Mouse (Mus musculus) gastrocnemius, adult 8-10 months (tissue): ENCODE measurements around the gene Olfr1265. TPM values are rescaled to one million over a fixed set of nuclear protein-coding genes. Genes with fewer than 3 reads are reported as not detected.

Experiments used
- DNase-seq, 2 experiments: peaks; one replicate each; pipeline ENCODE4 v3.0.0; 2022; ENCODE audit warnings: low spot score in 2 of 2
- total RNA-seq, 4 experiments: library from RNA; stranded (reverse); gene quantifications; 2 replicates each; pipeline ENCODE4 v1.2.4; 2022

Gene Olfr1265
- total RNA-seq: not detected

GRCm38 (mm10) chr2:90035037-90035436 lies at the start of gene Olfr1265:
TSS of gene Olfr1265 (plus strand) at chr2:90035337.
- no peak for DNase-seq

GRCm38 (mm10) chr2:89990921-89991320 lies 44.2 kb upstream of the Olfr1265 start, which contains the start of gene Olfr1261:
TSS of gene Olfr1261 (plus strand) at chr2:89991221.
- no peak for DNase-seq

- DNase-seq: no peak
Observed at GRCm38 (mm10) chr2:89999845-90000244, 35.3 kb upstream of the Olfr1265 start, which contains the start of gene Olfr1262. TSS of gene Olfr1262 (plus strand) at chr2:90000145.

- DNase-seq: no peak
Observed at GRCm38 (mm10) chr2:90011831-90012230, 23.3 kb upstream of the Olfr1265 start, which contains the start of gene Olfr1263. TSS of gene Olfr1263 (plus strand) at chr2:90012131.

- no peak for DNase-seq
Observed at GRCm38 (mm10) chr2:90025477-90025876, 9.7 kb upstream of the Olfr1265 start, which contains the start of gene Olfr1264. TSS of gene Olfr1264 (minus strand) at chr2:90025577.

- no peak for DNase-seq
Observed at GRCm38 (mm10) chr2:90063494-90063893, 28.4 kb downstream of the Olfr1265 start, which contains the start of gene Olfr140. TSS of gene Olfr140 (minus strand) at chr2:90063594.

- no peak for DNase-seq
Observed at GRCm38 (mm10) chr2:90070065-90070464, 34.9 kb downstream of the Olfr1265 start.

Other genes starting within 250 kb of the Olfr1265 start
- gene Olfr1254, start 241.7 kb upstream of the Olfr1265 start, total RNA-seq: not detected
- gene Olfr1255, start 223.3 kb upstream of the Olfr1265 start, total RNA-seq: not detected
- not detected for gene Olfr1256, start 193.8 kb upstream of the Olfr1265 start, total RNA-seq
- gene Olfr48, start 187.1 kb upstream of the Olfr1265 start, total RNA-seq: not detected
- not detected for gene Olfr1257, start 156.9 kb upstream of the Olfr1265 start, total RNA-seq
- not detected for gene Olfr1258, start 108.0 kb upstream of the Olfr1265 start, total RNA-seq
- gene Olfr1259, start 86.7 kb upstream of the Olfr1265 start, total RNA-seq: not detected
- not detected for gene Olfr1260, start 61.0 kb upstream of the Olfr1265 start, total RNA-seq
- gene Olfr1261, start 44.1 kb upstream of the Olfr1265 start, total RNA-seq: not detected
- not detected for gene Olfr1262, start 35.2 kb upstream of the Olfr1265 start, total RNA-seq
- gene Olfr1263, start 23.2 kb upstream of the Olfr1265 start, total RNA-seq: not detected
- not detected for gene Olfr1264, start 9.8 kb upstream of the Olfr1265 start, total RNA-seq
- gene Olfr140, start 28.3 kb downstream of the Olfr1265 start, total RNA-seq: not detected
- gene Olfr1269, start 86.1 kb downstream of the Olfr1265 start, total RNA-seq: not detected
- gene Olfr32, start 107.0 kb downstream of the Olfr1265 start, total RNA-seq: not detected
- gene Olfr1270, start 117.8 kb downstream of the Olfr1265 start, total RNA-seq: not detected
- gene Olfr1506, start 189.2 kb downstream of the Olfr1265 start, total RNA-seq: not detected
- not detected for gene Olfr142, start 222.3 kb downstream of the Olfr1265 start, total RNA-seq
- not detected for gene Olfr1271, start 235.7 kb downstream of the Olfr1265 start, total RNA-seq